Mouse (Mus musculus) hindbrain, embryonic 14.5 days (tissue): ENCODE results near the gene Nusap1. TPM values are rescaled to one million over a fixed set of nuclear protein-coding genes. Genes with fewer than 3 reads are reported as not detected.
"Not testable (repeated sequence)": the region's sequence is repeated elsewhere in the genome, so short reads cannot be mapped to it uniquely, and the experiment has no call there.

Experiments
- ATAC-seq: fragments of 200-750 bp; cut with Nextera tagmentation; 2 replicates; pipeline ENCODE4 v1.8.0; 2017; ENCODE audit warnings: moderate number of reproducible peaks, mild to moderate bottlenecking, moderate TSS enrichment, moderate library complexity; ENCODE audit not compliant: low FRiP score
- DNase-seq: peaks from one replicate; pipeline ENCODE4 v3.0.0-alpha.2; 2015; ENCODE audit warnings: low spot score
- H3K27ac ChIP-seq: fragments of 300-500 bp; sonication (generic); 2 replicates; pipeline ENCODE4 v1.5.1; 2014; ENCODE audit warnings: mild to moderate bottlenecking, moderate library complexity
- H3K27me3 ChIP-seq: fragments of 300-500 bp; sonication (generic); 2 replicates; pipeline ENCODE4 v1.6.1; 2014; ENCODE audit warnings: mild to moderate bottlenecking, low read length, mixed read lengths; ENCODE audit not compliant: control insufficient read depth, insufficient read depth
- H3K36me3 ChIP-seq: fragments of 300-500 bp; sonication (generic); replicated peaks from 2 replicates; pipeline ENCODE4 v1.6.1; 2014; ENCODE audit not compliant: control insufficient read depth, insufficient read depth
- H3K4me1 ChIP-seq: fragments of 300-500 bp; sonication (generic); replicated peaks from 2 replicates; pipeline ENCODE4 v1.6.1; 2014; ENCODE audit warnings: antibody characterized with exemption, low read length, mixed read lengths; ENCODE audit not compliant: control insufficient read depth, insufficient read depth
- H3K4me2 ChIP-seq: fragments of 300-500 bp; sonication (generic); replicated peaks from 2 replicates; pipeline ENCODE4 v1.6.1; 2014; ENCODE audit warnings: mild to moderate bottlenecking, moderate library complexity
- H3K4me3 ChIP-seq: fragments of 300-500 bp; sonication (generic); replicated peaks from 2 replicates; pipeline ENCODE4 v1.5.1; 2014; ENCODE audit warnings: mild to moderate bottlenecking, low read length
- H3K9ac ChIP-seq: fragments of 300-500 bp; sonication (generic); 2 replicates; pipeline ENCODE4 v1.6.1; 2014
- H3K9me3 ChIP-seq: fragments of 300-500 bp; sonication (generic); 2 replicates; pipeline ENCODE4 v1.6.1; 2016; ENCODE audit warnings: low read length; ENCODE audit not compliant: control insufficient read depth
- WGBS: fragments of 180-500 bp; shearing (Covaris S2); extraction: QIAGEN DNeasy Blood & Tissue Kit; methylation state at CpG from one replicate; pipeline ENCODE4 v1.1.7; 2014; 5-methylcytosine and 5-hydroxymethylcytosine counted together
- polyA plus RNA-seq: library from polyadenylated mRNA; unstranded; fragments of >200 nt; fragmentation: Nextera tagmentation; extraction: Ambion mirVana; gene quantifications from 2 replicates; pipeline ENCODE4 v1.2.1, GENCODE M21; 2014

The Nusap1 gene
- polyA plus RNA-seq, 1 experiment from 2014 or later, result 11.0 TPM

GRCm38 (mm10) chr2:119619002-119619401 lies 904 bp downstream of the Nusap1 start:
- not testable (repeated sequence) for H3K27me3 ChIP-seq, H3K9me3 ChIP-seq, H3K36me3 ChIP-seq, ATAC-seq, H3K27ac ChIP-seq, H3K4me1 ChIP-seq, DNase-seq
- Histone ChIP-seq H3K9ac (peak overlapping the region; percentile 34; the same call in 1 of the 2 replicates), H3K4me3 (peak overlapping the region; percentile 68), H3K4me2 (peak overlapping the region; percentile 97)
- 13% methylated on average over 6 of the region's 6 CpGs for WGBS

GRCm38 (mm10) chr2:119621302-119621701 lies 3.2 kb downstream of the Nusap1 start:
- WGBS, result 97% methylated on average over 2 of the region's 2 CpGs
- no peak for DNase-seq
- Histone ChIP-seq H3K36me3 (no peaks in the 10 kb centered on the region), H3K9me3 (no peaks in the 10 kb centered on the region), H3K4me1 (peaks cover 2% of the 10 kb centered on the region; the same call in 1 of the 2 replicates), H3K4me2 (no peak overlapping the region), H3K4me3 (no peak overlapping the region), H3K27me3 (no peaks in the 10 kb centered on the region), H3K9ac (no peak overlapping the region), H3K27ac (no peak overlapping the region)
- ATAC-seq, result no peak

GRCm38 (mm10) chr2:119636781-119637180 lies 18.7 kb downstream of the Nusap1 start:
- peaks cover 11% of the 10 kb centered on the region for H3K36me3 ChIP-seq
- 86% methylated on average over 1 of the region's 1 CpGs for WGBS
- H3K27ac ChIP-seq, result no peak overlapping the region
- ATAC-seq (no peak), DNase-seq (no peak)
- no peak overlapping the region for H3K9ac ChIP-seq
- H3K4me2 ChIP-seq, result no peak overlapping the region
- H3K4me1 ChIP-seq, result no peaks in the 10 kb centered on the region
- H3K9me3 ChIP-seq, result no peaks in the 10 kb centered on the region
- H3K4me3 ChIP-seq, result no peak overlapping the region
- H3K27me3 ChIP-seq, result no peaks in the 10 kb centered on the region

GRCm38 (mm10) chr2:119641214-119641912 lies 23.3 kb downstream of the Nusap1 start:
- no peak overlapping the region for H3K4me2 ChIP-seq
- 98% methylated on average over 5 of the region's 5 CpGs for WGBS

GRCm38 (mm10) chr2:119644254-119644653 lies 26.2 kb downstream of the Nusap1 start:
- Histone ChIP-seq H3K4me2 (no peak overlapping the region), H3K36me3 (peaks cover 29% of the 10 kb centered on the region), H3K9ac (no peak overlapping the region), H3K4me1 (no peaks in the 10 kb centered on the region), H3K27ac (no peak overlapping the region), H3K4me3 (no peak overlapping the region), H3K27me3 (no peaks in the 10 kb centered on the region), H3K9me3 (no peaks in the 10 kb centered on the region)
- ATAC-seq (no peak), DNase-seq (no peak)
- 95% methylated on average over 5 of the region's 5 CpGs for WGBS

More at GRCm38 (mm10) chr2:119641214-119641912, 23.3 kb downstream of the Nusap1 start:
- Histone ChIP-seq H3K27me3 (no peaks in the 10 kb centered on the region), H3K4me1 (no peaks in the 10 kb centered on the region), H3K27ac (no peak overlapping the region), H3K36me3 (peaks cover 16% of the 10 kb centered on the region; the same call in 1 of the 2 replicates), H3K9me3 (no peaks in the 10 kb centered on the region), H3K4me3 (no peak overlapping the region), H3K9ac (no peak overlapping the region)
- DNase-seq, result no peak
- ATAC-seq, result no peak

- no peaks in the 10 kb centered on the region for H3K9me3 ChIP-seq
- ATAC-seq, result peak; percentile 79
- peak within 1 kb of the TSS; percentile 79 for H3K4me3 ChIP-seq
- peaks cover 10% of the 10 kb centered on the region for H3K4me1 ChIP-seq
- no peak within 1 kb of the TSS for H3K27ac ChIP-seq
- DNase-seq, result peak; percentile 79
- WGBS, result 2% methylated on average over 44 of the region's 44 CpGs
- no peaks in the 10 kb centered on the region for H3K27me3 ChIP-seq
- H3K36me3 ChIP-seq, result peaks cover 28% of the 10 kb centered on the region
- peak within 1 kb of the TSS; percentile 72 for H3K4me2 ChIP-seq
- peak within 1 kb of the TSS; percentile 78 for H3K9ac ChIP-seq
Observed at GRCm38 (mm10) chr2:119662220-119663182, 44.4 kb downstream of the Nusap1 start, which contains the start of gene Ndufaf1. Gene Ndufaf1, minus strand, starts transcription at chr2:119662827.

GRCm38 (mm10) chr2:119665744-119666143 lies 47.6 kb downstream of the Nusap1 start:
- not testable (repeated sequence) for H3K27ac ChIP-seq, DNase-seq, H3K9me3 ChIP-seq, H3K4me2 ChIP-seq, ATAC-seq, H3K36me3 ChIP-seq, H3K9ac ChIP-seq, H3K27me3 ChIP-seq, H3K4me3 ChIP-seq
- H3K4me1 ChIP-seq, result peaks cover 10% of the 10 kb centered on the region
- WGBS, result 72% methylated on average over 19 of the region's 23 CpGs

- Histone ChIP-seq H3K4me3 (no peak overlapping the region), H3K4me2 (no peak overlapping the region), H3K9ac (no peak overlapping the region), H3K4me1 (peaks cover 2% of the 10 kb centered on the region), H3K9me3 (no peaks in the 10 kb centered on the region), H3K27ac (no peak overlapping the region), H3K27me3 (no peaks in the 10 kb centered on the region), H3K36me3 (no peaks in the 10 kb centered on the region)
- DNase-seq (no peak), ATAC-seq (no peak)
- WGBS, result 16% methylated on average over 7 of the region's 7 CpGs
Observed at GRCm38 (mm10) chr2:119669010-119669409, 50.9 kb downstream of the Nusap1 start.
